Mouse (Mus musculus): ENCODE results near the gene Card14.
"Not testable (repeated sequence)": the region's sequence is repeated elsewhere in the genome, so short reads cannot be mapped to it uniquely, and the experiment has no call there.

The Card14 gene

GRCm38 (mm10) chr11:119307658-119307867 is at the start of gene Card14:
TSS of gene Card14 (plus strand) at chr11:119307768.
- DNase-seq = no peak

- DNase-seq = no peak
Observed at GRCm38 (mm10) chr11:119258216-119258571, 49.4 kb upstream of the Card14 start.

DNA sequence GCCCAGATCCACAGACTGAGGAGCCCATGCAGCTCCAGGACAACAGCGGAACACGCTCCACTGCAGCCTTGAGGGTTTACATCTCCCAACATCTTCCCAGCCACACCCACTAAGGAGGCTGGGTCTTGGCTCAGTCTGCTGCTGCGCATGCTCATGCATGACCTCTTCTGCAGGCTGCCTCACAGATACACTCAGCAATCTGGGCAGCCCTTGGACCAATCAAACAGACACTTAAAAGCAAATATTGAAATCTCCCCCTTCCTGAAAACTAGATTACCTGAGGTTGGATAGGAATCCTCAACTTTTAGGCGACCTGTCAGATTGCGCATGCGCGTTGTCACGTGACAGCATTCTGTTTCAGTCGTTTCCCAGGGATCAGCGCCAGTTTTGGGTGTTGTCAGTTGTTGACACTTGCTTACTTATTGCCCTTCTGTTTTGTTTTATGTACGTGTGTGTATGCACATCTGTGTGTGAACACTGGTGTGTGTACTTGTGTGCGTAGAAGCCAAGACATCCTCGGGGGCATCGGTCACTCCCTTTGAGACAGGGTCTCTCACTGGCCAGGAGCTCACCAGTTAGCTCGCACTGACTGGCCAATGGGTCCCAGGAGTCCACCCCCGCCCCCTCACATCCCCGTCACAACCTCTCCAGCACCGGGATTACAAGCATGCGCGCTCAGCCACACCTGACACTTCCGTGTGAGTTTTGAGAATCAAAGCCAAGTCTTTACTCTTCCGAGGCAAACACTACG is 48.8 kb upstream of the Card14 start:
- peak; percentile 65 to 76 for DNase-seq

GRCm38 (mm10) chr11:119259977-119260376 is 47.6 kb upstream of the Card14 start:
- no peak for DNase-seq

DNA sequence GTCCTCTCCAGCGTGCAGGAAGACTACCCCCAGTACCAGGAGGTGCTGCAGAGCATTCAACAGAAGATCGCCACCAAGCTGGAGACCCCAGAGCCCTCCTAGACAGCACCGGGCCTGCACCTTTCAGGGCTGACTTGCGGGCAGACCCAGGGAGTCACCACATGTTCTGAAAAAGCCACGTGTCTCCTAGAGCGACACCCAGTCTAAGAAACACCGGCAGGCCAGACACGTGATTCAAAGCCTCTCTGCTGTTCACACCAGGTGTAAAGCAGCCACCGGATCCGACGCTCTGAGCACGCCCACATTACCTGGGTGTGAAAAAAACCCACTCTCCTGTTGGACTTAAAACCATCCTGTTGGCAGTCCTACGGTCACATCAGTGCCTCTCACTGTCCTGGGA is 43.2 kb upstream of the Card14 start:
- no peak for DNase-seq

DNA sequence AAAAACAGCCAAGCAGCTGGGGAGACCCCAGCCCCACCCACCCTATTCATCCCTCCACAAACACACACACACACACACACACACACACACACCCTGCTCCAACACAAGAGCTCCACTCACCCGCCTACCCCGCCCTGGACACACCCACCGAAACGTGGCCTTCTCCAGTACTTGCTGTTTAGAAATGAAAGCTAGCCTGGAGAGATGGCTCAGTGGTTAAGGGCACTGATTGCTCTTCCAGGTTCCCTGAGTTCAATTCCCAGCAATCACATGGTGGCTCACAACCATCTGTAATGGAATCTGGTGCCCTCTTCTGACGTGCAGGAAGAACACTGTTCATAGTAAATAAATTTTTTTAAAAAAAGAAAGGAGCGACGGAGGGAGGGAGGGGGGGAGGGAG is 41.8 kb upstream of the Card14 start:
- DNase-seq = no peak

DNA sequence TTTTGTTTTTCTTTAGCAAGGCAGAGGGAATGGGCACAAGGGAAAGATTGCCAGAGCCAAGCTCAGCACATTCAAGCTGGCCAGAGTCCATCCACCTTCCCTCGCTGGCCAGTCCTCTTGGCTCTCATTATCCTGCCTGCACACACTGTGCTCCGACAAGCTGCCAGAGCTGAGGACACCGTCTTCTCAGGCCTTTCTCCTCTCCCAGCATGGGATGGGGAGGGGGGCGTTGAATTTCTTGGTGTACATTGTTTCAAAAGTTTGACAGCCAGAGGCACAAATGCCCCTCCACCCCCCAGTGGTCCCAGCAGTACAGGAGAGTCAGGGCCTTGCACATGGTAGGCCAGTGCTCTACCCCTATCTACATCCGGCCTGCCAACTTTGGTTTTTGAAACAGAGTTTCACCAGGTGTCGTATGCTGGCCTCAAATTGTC is 40.3 kb upstream of the Card14 start:
- peak; percentile 75 to 80 for DNase-seq

- DNase-seq = peak; percentile 92 to 95
Observed at GRCm38 (mm10) chr11:119267768-119268556, 39.6 kb upstream of the Card14 start, which contains the start of gene Gaa. TSS of gene Gaa (plus strand) at chr11:119267887.

DNA sequence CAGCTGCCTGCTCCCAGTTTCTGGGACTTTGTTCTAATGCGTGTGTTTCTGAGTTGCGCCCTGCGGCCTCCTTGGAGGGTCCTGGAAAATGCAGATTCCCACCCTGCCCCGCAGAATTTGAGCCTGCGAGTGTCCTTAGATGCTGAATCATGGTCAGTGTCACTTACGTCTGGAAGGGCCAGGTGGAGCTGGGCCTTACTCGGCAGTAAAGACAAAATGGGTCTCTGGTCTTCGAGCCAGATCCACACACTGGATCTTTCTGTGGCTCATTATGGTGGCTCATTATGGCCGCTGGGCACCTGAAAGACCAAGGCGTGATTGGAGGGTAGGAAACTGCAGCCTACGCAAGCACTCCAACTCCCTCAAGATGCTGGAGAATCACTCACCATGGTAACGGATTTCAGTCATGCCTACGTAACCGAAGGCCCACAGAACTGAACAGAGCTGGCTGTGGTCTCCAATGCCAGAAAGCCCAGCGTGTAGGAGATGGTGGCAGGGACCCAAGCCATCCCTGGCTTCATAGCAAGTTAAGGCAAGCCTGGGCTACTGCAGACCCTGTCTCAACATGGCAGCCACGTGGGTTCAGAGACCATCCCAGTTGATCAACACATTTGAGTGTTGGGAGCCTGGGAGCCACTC is 38.9 kb upstream of the Card14 start:
- DNase-seq = no peak

DNA sequence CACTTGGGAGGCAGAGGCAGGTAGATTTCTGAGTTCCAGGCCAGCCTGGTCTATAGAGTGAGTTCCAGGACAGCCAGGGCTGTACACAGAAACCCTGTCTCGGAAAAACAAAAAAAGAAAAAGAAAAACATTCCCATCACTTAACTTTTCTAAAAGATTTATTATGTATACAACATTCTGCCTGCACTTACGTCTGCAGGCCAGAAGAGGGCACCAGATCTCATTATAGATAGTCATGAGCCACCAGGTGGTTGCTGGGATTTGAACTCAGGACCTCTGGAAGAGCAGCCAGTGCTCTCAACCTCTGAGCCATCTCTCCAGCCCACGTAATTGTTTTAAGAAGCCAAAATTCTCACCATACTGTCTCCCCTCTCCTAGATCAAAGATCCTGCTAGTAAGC is 35.1 kb upstream of the Card14 start:
- DNase-seq = not testable (repeated sequence)

- no peak for DNase-seq
Observed at GRCm38 (mm10) chr11:119273186-119273930, 34.2 kb upstream of the Card14 start.

- DNase-seq = no peak
Observed at GRCm38 (mm10) chr11:119281030-119281429, 26.5 kb upstream of the Card14 start.

DNA sequence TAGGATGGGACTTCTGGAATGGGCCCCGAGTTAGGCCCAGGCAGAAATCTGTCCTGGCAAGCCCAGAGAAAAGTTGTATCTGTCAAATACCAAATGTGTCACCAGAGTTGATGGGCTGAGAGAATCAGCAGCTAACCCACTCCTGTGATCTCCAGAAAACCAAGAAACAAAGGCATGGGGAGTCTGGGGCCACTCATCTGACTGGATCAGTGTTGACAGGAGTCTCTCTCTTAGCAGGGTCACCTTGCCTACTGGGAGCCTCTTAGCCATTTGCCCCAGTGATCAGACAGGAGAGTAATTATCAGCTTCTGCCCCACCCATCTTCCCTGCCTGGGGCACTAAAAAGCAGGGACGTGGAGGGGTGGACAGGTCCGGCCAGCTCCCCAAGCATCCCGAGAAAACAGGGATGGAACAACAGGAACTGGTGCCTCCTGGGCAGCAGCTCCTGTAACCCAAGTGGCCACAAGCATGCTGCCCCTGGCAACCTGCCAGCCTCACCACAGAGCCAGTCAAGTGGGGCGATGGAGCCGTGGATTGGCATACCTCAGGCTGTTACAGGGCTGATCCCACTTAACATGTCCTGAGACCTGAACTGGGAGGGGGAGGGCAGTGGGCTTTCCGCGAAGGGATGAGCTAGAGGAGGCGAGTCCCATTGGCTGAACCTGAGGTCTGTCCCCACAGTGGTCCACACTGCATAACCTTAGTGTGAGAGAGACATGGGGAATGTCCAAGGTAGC is 21.6 kb upstream of the Card14 start:
- peak in 1 of 2 experiments; percentile 41 for DNase-seq

DNA sequence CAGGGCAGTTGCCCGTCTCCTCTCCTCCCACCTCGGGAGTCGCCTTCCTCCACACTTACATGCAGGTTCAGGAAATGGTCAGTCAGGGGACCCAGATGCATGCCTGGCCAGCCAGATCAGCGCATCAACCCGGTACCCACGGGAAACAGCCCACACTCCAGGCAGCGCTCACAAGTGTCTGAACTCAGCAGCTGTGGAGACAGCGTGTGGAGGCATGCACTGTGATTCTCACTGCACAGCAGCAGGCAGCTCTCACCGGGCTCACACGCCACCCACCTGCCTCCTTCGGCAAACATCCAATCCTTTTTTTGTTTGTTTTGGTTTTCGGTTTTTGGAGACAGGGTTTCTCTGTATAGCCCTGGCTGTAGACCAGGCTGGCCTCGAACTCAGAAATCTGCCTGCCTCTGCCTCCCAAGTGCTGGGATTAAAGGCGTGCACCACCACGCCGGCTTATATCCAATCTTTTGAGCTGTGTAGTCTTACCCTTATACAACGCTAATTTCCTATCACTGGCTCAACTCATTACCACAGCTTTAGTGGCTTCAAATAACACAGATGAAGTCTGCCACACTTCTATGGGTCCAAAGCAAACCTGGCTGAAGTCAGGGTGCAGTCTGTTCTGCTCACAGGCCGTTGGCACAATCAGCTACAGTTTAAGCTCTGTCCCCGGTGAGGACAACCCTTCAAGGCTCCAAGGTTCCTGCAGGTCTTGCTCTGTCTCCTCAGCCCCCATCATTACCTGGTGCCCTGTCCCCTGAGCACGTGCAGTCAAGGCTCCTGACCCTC is 20.2 kb upstream of the Card14 start:
- DNase-seq = no peak

DNA sequence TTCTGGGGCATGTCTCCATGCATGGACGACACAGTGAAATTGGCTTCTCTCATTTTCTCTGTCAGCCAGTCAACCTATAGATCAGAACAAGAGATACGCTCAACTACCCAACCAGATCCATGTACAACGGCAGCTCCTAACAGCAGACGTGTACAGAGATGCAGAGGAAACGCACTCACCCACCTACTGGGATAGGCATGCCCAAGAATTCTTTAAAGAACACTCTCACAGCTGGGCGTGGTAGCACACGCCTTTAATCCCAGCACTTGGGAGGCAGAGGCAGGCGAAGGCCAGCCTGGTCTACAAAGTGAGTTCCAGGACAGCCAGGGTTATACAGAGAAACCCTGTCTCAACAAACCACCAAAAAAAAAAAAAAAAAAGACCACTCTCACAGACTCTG is 14.7 kb upstream of the Card14 start:
- not testable (repeated sequence) for DNase-seq

DNA sequence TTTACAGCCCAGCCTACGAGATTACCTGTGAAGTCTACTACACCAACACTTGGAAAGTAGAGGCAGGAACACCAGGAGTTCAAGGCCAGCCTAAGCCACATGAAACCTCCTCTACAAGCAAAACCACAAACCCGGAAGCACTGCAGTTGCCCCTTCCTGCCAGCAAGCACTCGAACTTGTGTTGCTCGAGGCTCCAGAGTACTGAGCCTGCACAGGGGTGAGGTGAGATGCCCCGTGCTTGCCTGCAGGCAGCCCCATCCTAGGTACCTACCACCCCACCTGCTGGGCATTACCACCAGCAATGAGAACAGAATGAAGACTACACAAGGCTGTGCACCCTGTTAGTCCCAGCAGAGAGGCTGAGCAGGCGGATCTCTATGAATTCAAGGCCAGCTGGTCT is 9.6 kb upstream of the Card14 start:
- no peak for DNase-seq

- no peak for DNase-seq
Observed at GRCm38 (mm10) chr11:119298917-119299316, 8.7 kb upstream of the Card14 start.

DNA sequence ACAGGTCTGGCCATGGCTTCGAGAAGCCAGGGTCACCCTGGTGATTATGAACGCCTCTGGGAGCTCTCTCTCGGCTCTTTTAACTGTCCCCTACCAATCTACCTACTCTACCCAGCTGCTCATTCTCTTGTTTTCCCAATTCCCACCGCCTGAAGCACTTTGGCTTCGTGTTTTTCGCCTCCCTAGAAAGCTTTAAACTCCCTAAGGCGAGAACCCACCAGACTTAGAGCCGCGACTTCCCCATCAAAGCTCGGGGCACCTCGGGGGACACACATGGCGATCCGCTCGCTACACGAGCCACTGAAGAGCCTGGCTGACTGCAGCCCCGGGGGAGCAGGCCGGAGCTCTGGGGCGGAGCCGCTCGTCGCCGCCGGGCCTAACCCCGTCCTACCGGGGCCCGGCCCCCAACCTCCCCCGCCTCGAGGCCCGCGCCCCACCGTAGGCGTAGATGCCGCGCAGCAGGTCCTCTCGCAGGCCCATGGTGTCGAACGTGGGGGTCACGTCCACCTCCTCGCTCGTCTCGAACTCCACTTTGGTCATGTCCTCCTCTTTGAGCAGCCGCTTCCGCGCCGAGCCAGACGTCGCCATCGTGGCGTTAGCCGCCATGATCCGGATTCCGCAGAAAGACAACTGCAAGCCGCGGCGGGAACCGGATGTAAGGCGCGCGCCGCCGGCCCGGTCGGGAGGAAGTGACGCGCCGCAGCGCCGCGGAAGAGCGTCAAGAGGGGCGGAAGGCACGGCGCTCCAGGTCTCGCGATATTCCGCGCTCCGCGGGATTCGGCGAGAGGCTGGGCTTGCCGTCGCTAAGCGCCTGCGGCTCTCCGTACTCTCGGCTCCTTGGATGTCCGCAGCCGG is 8.0 kb upstream of the Card14 start, which contains the start of gene Eif4a3:
Gene Eif4a3 (minus strand): TSS at position 699 of the 855 bp plus-strand sequence.
- DNase-seq = peak; percentile 91 to 93

DNA sequence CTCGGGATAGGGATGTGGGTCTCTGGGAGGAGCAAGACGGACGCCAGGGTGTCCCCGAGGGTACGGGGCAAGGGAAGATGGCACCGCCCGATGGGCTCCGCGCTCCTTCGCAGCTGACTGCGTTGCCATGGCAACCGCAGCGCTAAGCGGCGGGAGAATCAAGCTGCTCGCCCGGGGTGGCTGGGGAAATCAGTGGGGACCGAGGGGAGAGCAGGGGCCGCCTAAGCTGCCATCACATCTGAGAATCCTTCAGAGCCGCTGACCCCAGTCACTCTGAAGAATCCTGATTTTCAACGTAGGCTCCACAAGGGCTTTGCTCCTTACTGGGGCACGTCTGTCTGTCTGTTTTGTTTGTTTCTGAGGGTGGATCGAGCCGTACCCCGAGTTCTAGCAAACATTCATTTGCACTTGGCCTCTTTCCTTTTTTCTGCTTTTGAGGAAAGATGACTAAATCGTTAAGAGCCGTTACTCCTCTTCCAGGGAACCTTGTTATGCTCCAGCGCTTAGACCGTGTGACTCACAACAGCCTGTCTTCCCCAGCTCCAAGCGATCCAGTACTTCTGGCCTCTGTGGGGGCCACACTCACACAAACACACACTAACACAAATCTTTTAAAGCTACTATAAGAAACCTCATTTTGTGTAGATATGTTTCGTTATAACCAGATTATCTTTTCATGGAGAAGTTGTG is 7.2 kb upstream of the Card14 start:
- DNase-seq = no peak

GRCm38 (mm10) chr11:119300986-119301385 is 6.6 kb upstream of the Card14 start:
- no peak for DNase-seq

Data from kidney, adult 8-10 months (tissue).